Mouse (Mus musculus) left cerebral cortex, adult 8-10 months (tissue): ENCODE measurements around the gene Vmn2r26. TPM values are rescaled to one million over a fixed set of nuclear protein-coding genes. Genes with fewer than 3 reads are reported as not detected.
"Not testable (repeated sequence)": the region's sequence is repeated elsewhere in the genome, so short reads cannot be mapped to it uniquely, and the experiment has no call there.

Experiments used
- DNase-seq, 2 experiments: peaks; one replicate each; pipeline ENCODE4 v3.0.0; 2022; ENCODE audit warnings: low spot score in 2 of 2
- total RNA-seq, 4 experiments: library from RNA; stranded (reverse); gene quantifications; 2 replicates each; pipeline ENCODE4 v1.2.4; 2022

The Vmn2r26 gene
- under 1 TPM in 2 of 4 experiments, not detected in 2; 0.04 to 0.12 TPM for total RNA-seq

- DNase-seq = not testable (repeated sequence)
Measured at GRCm38 (mm10) chr6:124024268-124024667, at the start of gene Vmn2r26. TSS of gene Vmn2r26 (plus strand) at chr6:124024568.

- no peak for DNase-seq
Measured at GRCm38 (mm10) chr6:124020841-124021240, 3.5 kb upstream of the Vmn2r26 start.

GRCm38 (mm10) chr6:124048388-124048787 lies 24.0 kb downstream of the Vmn2r26 start:
- no peak for DNase-seq

- DNase-seq = not testable (repeated sequence)
Measured at GRCm38 (mm10) chr6:124053611-124054010, 29.2 kb downstream of the Vmn2r26 start.

GRCm38 (mm10) chr6:124102334-124102733 lies 78.0 kb downstream of the Vmn2r26 start:
- DNase-seq = no peak

Other genes starting within 250 kb of the Vmn2r26 start
- under 1 TPM in 1 of 4 experiments, not detected in 3; 0.04 TPM for gene Vmn2r24, start 245.7 kb upstream of the Vmn2r26 start, total RNA-seq
- gene Vmn2r25, start 171.1 kb upstream of the Vmn2r26 start, total RNA-seq = not detected
- under 1 TPM in 2 of 4 experiments, not detected in 2; 0.11 to 0.19 TPM for gene Vmn2r27, start 207.3 kb downstream of the Vmn2r26 start, total RNA-seq